Mouse (Mus musculus) layer of hippocampus, postnatal 10 days (tissue): ENCODE data around the gene Gon7. TPM values are rescaled to one million over a fixed set of nuclear protein-coding genes. Genes with fewer than 3 reads are reported as not detected.
A peak's percentile ranks its signal among the peaks of the same experiment; 100 is the strongest.

Experiments
- DNase-seq, 2 experiments: peaks; one replicate each; pipeline ENCODE4 v3.0.0; 2021; ENCODE audit warnings: low spot score in 2 of 2
- total RNA-seq, 2 experiments: library from RNA; stranded (reverse); gene quantifications; 2 replicates each; pipeline ENCODE4 v1.2.3; 2021

Gon7 gene
- total RNA-seq, 2 experiments from 2014 or later = 12.4 to 12.6 TPM

- peak in 1 of 2 experiments; percentile 29 for DNase-seq
Observed at GRCm38 (mm10) chr12:102743036-102743588, 14.5 kb downstream of the Gon7 start.

DNA sequence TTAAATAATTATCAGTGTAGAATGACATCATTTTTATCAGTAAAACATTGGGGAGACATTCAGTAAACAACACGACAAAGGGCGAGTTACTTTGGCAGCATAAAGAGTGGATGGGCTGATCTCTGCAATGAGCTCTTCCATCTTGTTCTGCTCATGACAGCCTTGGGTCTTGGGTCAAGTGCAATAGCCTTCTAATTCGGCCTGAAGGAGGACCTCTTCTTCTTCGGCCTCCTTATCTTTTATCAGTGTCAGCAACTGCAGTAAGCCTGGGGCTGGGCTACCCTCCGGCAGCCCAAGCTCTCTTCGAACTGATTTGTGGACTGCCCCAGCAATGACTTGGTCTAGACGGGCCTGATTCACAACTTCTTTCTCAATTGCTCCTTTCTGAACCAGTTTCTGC, 15.5 kb downstream of the Gon7 start:
- DNase-seq = no peak

GRCm38 (mm10) chr12:102740285-102740684, 17.3 kb downstream of the Gon7 start:
- no peak for DNase-seq

GRCm38 (mm10) chr12:102739096-102739495, 18.5 kb downstream of the Gon7 start:
- DNase-seq = no peak

DNA sequence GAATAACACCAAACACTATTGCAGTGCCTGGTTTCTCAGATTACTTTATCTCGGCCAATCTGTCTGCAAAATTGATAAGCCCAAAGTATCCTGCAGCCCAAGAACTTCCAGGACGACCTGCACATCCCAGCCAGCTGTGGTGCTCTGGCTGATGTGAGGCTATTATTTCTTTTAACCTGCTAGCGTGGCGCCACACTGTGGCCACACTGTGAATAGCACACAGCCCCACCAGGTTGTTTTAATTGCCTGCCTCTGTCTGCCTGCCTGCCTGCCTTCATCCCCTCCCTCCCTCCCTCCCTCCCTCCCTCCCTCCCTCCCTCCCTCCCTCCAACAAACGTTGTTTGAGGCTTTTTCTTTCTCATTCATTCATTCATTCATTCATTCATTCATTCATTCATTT, 24.2 kb downstream of the Gon7 start:
- peak; percentile 47 to 57 for DNase-seq

- peak; percentile 34 to 46 for DNase-seq
Observed at GRCm38 (mm10) chr12:102730798-102731619, 26.6 kb downstream of the Gon7 start.

GRCm38 (mm10) chr12:102729855-102730797, 27.5 kb downstream of the Gon7 start:
- DNase-seq = peak; percentile 69 to 83

GRCm38 (mm10) chr12:102725761-102726175, 31.8 kb downstream of the Gon7 start:
- DNase-seq = no peak

DNA sequence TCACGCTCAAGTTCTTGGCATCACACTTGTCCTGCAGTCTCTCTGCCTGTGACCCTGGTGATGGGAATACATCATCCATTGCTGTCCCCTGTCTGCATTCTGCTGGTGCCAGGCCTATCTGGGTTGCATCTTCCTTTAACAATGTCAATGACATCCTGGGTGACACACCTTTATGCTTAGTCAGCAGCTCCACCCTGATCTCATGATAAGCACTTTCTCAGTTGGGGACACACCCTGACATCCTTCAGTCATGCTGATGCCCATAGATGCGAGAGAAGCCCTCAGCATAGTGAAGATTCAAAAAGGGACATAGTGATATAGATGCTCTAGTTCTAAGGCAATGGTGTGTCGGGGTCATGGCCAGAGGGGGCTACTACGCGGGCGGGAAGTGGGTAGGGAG, 32.5 kb downstream of the Gon7 start:
- no peak for DNase-seq

DNA sequence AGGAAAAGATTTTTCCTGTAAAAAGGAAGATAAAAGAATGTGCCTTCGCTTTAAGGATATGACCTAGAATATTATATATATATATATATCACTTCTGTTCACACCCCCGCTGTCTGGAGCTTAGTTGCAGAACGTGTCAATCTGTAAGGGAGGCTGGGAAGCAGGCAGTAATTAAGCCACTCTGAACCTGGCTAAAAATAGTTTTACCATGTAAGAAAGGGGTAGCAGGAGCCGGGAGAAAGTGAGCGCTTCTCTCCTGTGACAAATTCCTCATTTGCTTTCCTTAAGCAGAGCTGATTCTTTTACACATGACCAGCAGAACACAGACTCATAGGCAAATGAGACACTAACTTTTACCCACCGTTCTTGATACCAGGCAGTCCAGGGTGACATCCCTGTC, 33.7 kb downstream of the Gon7 start:
- no peak for DNase-seq

DNA sequence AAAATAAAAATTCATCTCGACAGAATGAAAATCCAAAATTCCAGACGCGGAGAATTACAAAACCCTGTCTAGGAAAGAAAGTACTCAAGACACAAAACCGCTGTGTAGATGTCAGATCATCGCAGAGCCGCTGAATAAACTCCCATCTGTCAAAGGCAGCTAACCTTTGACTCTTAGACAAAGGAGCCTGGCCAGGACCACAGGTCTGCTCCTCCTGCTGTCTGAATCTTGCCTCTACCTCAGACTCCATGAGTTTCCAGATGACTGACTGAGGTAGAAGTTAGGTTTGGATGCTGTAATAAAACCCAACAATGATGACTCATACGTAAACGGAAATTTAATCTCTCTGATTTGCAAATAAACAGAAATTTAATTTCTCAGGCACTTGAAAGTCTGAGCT, 34.6 kb downstream of the Gon7 start:
- no peak for DNase-seq

DNA sequence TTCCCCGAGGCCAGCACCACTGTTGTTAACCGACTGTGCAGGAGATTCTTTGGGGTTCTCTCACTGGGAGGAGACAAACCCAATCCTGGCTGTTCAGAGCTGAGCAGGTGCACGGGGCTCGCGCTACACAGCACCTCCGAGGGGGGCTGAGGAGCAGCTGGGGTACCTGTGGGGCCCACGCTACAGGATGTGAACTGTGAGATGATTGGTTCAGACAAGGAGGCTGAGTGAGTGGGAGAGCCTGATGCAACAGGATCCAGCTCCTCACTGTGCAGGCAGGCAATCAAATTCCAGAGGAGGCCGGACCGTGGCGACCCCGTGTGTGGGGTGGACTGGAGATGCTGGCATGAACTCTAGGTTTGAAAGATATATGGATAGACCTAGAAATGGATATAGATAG, 35.2 kb downstream of the Gon7 start:
- DNase-seq = no peak

DNA sequence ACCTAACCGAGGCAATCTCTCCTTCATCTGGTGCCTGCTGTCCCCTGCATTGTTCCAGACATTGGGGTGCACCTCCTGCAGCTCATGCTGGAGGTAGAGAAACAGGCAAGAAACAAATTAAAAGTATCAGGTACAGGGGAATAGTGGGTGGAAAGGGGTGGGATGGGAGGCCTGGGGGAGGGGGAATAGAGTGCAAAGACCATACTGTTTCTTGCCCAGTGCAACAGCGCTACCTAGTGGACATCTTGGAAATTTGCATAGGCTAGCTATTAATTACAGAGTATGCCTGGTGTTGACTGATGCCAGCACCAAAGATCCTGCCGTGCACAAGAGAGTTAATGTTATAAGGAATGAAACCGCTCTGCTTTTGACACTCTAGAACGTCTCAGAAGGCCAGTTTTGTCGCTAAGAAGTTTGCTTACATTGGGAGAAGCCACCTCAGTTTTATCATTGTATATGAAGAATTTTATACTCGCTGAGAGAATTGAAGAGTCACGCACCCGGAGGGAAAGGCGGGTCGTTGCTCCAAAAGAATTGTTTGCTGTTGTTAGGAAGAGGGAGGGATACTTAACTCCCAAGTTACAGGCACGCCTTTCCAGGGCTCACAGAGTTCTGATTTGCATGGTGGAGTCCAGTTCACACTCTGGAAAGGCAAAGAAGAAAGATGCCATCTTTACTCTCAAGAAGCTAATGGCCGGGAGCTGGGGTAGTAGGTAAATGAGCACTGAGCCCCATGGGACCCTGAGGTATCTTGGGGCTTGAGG, 37.9 kb downstream of the Gon7 start:
- DNase-seq = peak; percentile 66 to 69

DNA sequence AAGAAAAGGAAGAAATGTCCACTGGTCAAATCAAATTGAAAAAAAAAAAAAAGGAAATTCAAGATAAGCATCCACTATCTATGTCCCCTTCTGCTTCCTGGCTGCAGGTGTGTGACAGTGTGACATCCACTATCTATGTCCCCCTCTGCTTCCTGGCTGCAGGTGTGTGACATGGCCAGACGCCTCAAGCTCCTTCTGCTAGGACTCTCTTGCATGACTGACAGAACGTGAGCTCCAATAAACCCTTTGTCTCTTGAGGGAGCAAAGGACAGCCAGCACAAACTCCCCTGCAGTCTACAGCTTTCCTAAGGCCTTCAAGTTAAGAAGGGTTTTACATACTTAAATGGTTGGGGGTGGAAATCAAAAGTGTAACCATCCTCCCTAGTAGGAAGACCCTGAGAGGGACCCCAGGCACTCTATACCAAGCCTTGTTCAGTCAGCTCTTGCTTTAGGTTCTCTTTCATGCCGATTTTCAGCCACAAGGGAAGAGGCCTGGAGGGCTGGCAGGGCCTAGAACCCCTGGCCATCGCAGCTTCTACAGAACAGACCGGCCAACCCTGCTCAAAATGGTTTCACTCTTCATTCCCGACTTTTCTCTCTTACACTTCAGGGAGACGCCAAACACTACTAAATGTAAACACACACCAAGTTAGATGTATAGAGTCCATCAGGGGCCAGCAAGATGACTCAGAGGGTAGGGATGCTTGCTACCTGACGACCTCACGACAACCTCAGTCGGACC, 42.8 kb downstream of the Gon7 start:
- no peak for DNase-seq

GRCm38 (mm10) chr12:102714116-102714515, 43.5 kb downstream of the Gon7 start:
- DNase-seq = no peak

GRCm38 (mm10) chr12:102713153-102713865, 44.3 kb downstream of the Gon7 start:
- no peak for DNase-seq

DNA sequence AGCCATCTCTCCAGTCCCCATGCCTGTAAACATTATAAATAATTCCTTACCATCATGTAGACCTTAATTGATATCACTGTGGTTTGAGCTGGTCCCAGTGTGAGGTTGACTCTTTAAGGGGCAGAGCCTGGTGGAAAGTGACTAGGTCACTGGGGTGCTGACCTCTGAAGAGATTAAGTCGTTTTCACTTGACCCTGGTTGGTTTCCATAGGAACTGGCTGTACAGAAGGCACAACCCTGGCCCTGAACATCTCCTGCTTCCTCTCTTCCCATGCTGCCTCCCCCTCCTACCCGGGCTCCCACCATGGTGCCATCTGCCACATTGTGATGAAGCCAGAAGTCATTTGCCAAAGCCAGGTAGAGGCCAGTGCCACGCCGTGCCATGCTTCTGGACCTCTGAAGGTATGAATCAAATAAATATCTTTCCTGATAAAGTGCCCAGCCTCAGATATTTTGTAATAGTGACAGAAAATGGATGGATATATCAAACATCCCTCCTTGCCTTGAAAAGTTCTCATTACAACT, 46.7 kb downstream of the Gon7 start:
- no peak for DNase-seq

- no peak for DNase-seq
Observed at GRCm38 (mm10) chr12:102709896-102710295, 47.7 kb downstream of the Gon7 start.

DNA sequence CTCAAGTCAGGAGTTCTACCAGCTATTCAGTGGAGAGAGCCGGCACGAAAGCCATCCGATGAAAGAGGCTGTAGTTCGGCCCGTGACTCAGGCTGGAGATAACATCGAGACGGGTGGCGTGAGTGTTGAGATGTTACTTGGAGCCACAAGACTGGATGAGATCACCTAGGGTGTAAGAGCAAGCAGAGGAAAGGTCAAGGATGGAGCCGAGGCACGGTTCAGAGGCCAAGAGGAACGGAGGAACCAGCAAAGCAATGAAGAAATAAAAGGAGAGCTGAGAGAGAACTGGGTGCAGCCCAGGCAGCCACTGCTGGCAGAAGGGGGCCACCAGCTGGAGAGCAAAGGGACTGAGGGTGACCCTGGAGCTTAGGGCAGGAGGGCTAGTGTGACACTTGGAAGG, 49.4 kb downstream of the Gon7 start:
- no peak for DNase-seq
